9 mouse cellular contexts compared by ENCODE assay signal in the genomic region with DNA sequence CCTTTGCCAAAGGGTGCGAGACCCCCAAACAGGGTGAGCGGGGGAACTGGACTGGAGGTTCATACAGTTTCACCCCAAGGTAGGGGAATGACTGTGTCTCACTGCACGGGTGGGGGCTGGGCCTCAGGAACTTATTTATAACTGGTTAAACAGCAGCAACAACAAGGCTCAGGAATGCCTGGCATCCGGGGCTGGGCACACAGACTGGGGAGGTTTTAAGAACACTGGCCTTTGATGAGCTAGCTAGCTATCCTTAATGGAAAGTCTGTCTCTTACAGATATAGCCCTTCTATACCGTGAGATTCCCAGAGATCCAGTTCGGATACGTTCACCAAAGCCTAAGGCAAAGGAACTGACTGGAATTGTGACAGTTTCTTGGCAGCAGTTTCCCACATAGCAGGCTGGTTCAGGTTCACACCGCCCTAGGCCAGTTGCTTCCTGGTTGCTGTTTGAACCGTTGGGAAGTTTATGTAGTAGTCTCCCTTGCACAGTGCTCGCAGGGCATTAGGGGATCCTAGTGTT. TPM values are rescaled to one million over a fixed set of nuclear protein-coding genes. Genes with fewer than 3 reads are reported as not detected.
DNase-seq lines count a peak whose midpoint lies in the region; ATAC-seq lines count a peak whose summit lies in the region.
"Had no signal": no experiment of that assay in that cellular context is flagged by ENCODE, and none has a peak within 500 bp of the region (broad histone marks: within the 10 kb centered on the region; RNA-seq: fewer than 3 reads in every experiment).

No protein-coding gene starts in this region.

- H3K9ac ChIP-seq in embryonic facial prominence, embryonic 15.5 days, result 0 out of 2 replicates have a peak overlapping the region, but pooled peaks have one; percentile 4

- peak; percentile 58 for ATAC-seq in embryonic facial prominence, embryonic 15.5 days (ENCODE audit: insufficient number of reproducible peaks, low FRiP score, low TSS enrichment, low read depth)
- no peak for ATAC-seq in monocyte, adult 5-6 weeks (replicated peaks; ENCODE audit: insufficient number of reproducible peaks, low FRiP score, low TSS enrichment, poor library complexity, severe bottlenecking)
- ATAC-seq in megakaryocyte, adult 5-6 weeks (ENCODE audit: poor library complexity, severe bottlenecking), result no peak

- peak overlapping the region; percentile 25 for H3K4me2 ChIP-seq in embryonic facial prominence, embryonic 15.5 days (replicated peaks)

- H3K27me3 ChIP-seq in embryonic facial prominence, embryonic 15.5 days, result 0 out of 2 replicates have a peak, but pooled peaks cover 3% of the 10 kb centered on the region

- peak; percentile 23 for DNase-seq in MN1 (ENCODE audit: low spot score)
- DNase-seq in kidney, adult 11 months, result peak; percentile 76
- DNase-seq in lung, postnatal 10 days, result peak; percentile 55
- no peak for DNase-seq in c-Kit-positive CD71-positive TER-119-positive erythroid progenitor cells, embryonic 14.5 days (ENCODE audit: low spot score)
- DNase-seq in gastrocnemius, postnatal 36 days, result no peak

- H3K9me3 ChIP-seq in embryonic facial prominence, embryonic 15.5 days (replicated peaks), result no peaks in the 10 kb centered on the region

- intact Hi-C loops in gastrocnemius, postnatal 36 days (cut with DNase I), result no loop called here

- WGBS in embryonic facial prominence, embryonic 15.5 days, result 22% methylated on average over 10 of the region's 10 CpGs

- H3K4me1 ChIP-seq in embryonic facial prominence, embryonic 15.5 days, result peaks cover 11% of the 10 kb centered on the region

- no peaks in the 10 kb centered on the region for H3K36me3 ChIP-seq in embryonic facial prominence, embryonic 15.5 days

- peak overlapping the region; percentile 75 for H3K27ac ChIP-seq in embryonic facial prominence, embryonic 15.5 days (replicated peaks)

- H3K4me3 ChIP-seq in embryonic facial prominence, embryonic 15.5 days (replicated peaks), result no peak overlapping the region

RNA-seq across cellular contexts. Expression of gene Slc29a2, which starts 7.4 kb away (rescaled TPM):
- polyA plus RNA-seq in embryonic facial prominence, embryonic 15.5 days (2015; fragmentation: Nextera tagmentation; extraction: Ambion mirVana), result 3.5 and 4.9 TPM in 2 replicates
- total RNA-seq in monocyte, adult 5-6 weeks (2017), result 0.97 TPM in 1 of 3 replicates, not detected in the others
- 0.31 and 1.0 TPM in 2 replicates for total RNA-seq in megakaryocyte, adult 5-6 weeks (2015)
- total RNA-seq in megakaryocyte, adult 5-6 weeks (2017), result 0.18 and 3.4 TPM in 2 replicates
- total RNA-seq in gastrocnemius, postnatal 36 days (2021), result 1 to 10 TPM; 5.9 to 6.9 TPM

RNA-seq across cellular contexts. Expression of gene B4gat1, which starts 22.3 kb away (rescaled TPM):
- polyA plus RNA-seq in embryonic facial prominence, embryonic 15.5 days (2015; fragmentation: Nextera tagmentation; extraction: Ambion mirVana), result 47.2 and 48.4 TPM in 2 replicates
- total RNA-seq in monocyte, adult 5-6 weeks (2017), result 5.1 to 6.9 TPM in 2 of 3 replicates, not detected in the other
- total RNA-seq in megakaryocyte, adult 5-6 weeks (2015), result not detected in 2 replicates
- 0.62 and 2.2 TPM in 2 replicates for total RNA-seq in megakaryocyte, adult 5-6 weeks (2017)
- total RNA-seq in gastrocnemius, postnatal 36 days (2021), result 10 to 100 TPM; 20.5 to 20.8 TPM

RNA-seq across cellular contexts. Expression of gene AC124502.3, which starts 22.4 kb away (rescaled TPM):
- 1.9 and 2.0 TPM in 2 replicates for polyA plus RNA-seq in embryonic facial prominence, embryonic 15.5 days (2015; fragmentation: Nextera tagmentation; extraction: Ambion mirVana)
- total RNA-seq in monocyte, adult 5-6 weeks (2017), result 4.3 TPM in 1 of 3 replicates, not detected in the others
- 7.0 and 7.2 TPM in 2 replicates for total RNA-seq in megakaryocyte, adult 5-6 weeks (2015)
- total RNA-seq in megakaryocyte, adult 5-6 weeks (2017), result 3.5 and 4.6 TPM in 2 replicates
- under 1 TPM; 0.87 to 0.96 TPM for total RNA-seq in gastrocnemius, postnatal 36 days (2021)
- total RNA-seq: common myeloid progenitor, adult 5-6 weeks had no signal

RNA-seq across cellular contexts. Expression of gene Brms1, which starts 24.9 kb away (rescaled TPM):
- polyA plus RNA-seq in embryonic facial prominence, embryonic 15.5 days (2015; fragmentation: Nextera tagmentation; extraction: Ambion mirVana), result 42.2 and 48.6 TPM in 2 replicates
- 16.6 to 60.3 TPM (median 46.3 TPM) in 3 replicates for total RNA-seq in monocyte, adult 5-6 weeks (2017)
- 16.5 and 22.4 TPM in 2 replicates for total RNA-seq in megakaryocyte, adult 5-6 weeks (2015)
- 28.5 and 30.4 TPM in 2 replicates for total RNA-seq in megakaryocyte, adult 5-6 weeks (2017)
- total RNA-seq in gastrocnemius, postnatal 36 days (2021), result 10 to 100 TPM; 11.5 to 14.1 TPM

RNA-seq across cellular contexts. Expression of gene Npas4, which starts 26.2 kb away (rescaled TPM):
- not detected in 2 replicates for polyA plus RNA-seq in embryonic facial prominence, embryonic 15.5 days (2015; fragmentation: Nextera tagmentation; extraction: Ambion mirVana)
- total RNA-seq in monocyte, adult 5-6 weeks (2017), result not detected in 3 replicates
- not detected in 2 replicates for total RNA-seq in megakaryocyte, adult 5-6 weeks (2015)
- total RNA-seq in megakaryocyte, adult 5-6 weeks (2017), result not detected in 2 replicates
- under 1 TPM in 1 of 2 experiments, not detected in 1; 0.07 TPM for total RNA-seq in gastrocnemius, postnatal 36 days (2021)
- total RNA-seq: common myeloid progenitor, adult 5-6 weeks had no signal

Comparison
In these comparisons a context has a peak if more than half of its experiments do, and no peak if none do; other contexts are left out.
1. DNase-seq: peak in MN1 (single experiment), kidney, adult 11 months (single experiment) and lung, postnatal 10 days (single experiment); none in c-Kit-positive CD71-positive TER-119-positive erythroid progenitor cells, embryonic 14.5 days (single experiment) and gastrocnemius, postnatal 36 days (0 of 2).